Mouse (Mus musculus) erythroblast, embryonic 14.5 days (primary cell): ENCODE results near the gene Atox1. TPM values are rescaled to one million over a fixed set of nuclear protein-coding genes. Genes with fewer than 3 reads are reported as not detected.
A peak's percentile ranks its signal among the peaks of the same experiment; 100 is the strongest.

Experiments used
- H3K27me3 ChIP-seq: 2 replicates; pipeline ENCODE4 v1.6.1; 2012; ENCODE audit warnings: inconsistent platforms; ENCODE audit not compliant: control insufficient read depth
- H3K36me3 ChIP-seq: 2 replicates; pipeline ENCODE4 v1.6.1; 2012; ENCODE audit warnings: mild to moderate bottlenecking, inconsistent platforms; ENCODE audit not compliant: control insufficient read depth
- H3K4me1 ChIP-seq: 2 replicates; pipeline ENCODE4 v1.6.1; 2012; ENCODE audit warnings: inconsistent platforms; ENCODE audit not compliant: control insufficient read depth
- H3K4me3 ChIP-seq: replicated peaks from 2 replicates; pipeline ENCODE3; 2012; ENCODE audit warnings: moderate library complexity, mild to moderate bottlenecking, inconsistent platforms
- H3K9me3 ChIP-seq: 2 replicates; pipeline ENCODE4 v1.6.1; 2012; ENCODE audit warnings: low read length, inconsistent platforms, mixed read lengths; ENCODE audit not compliant: control insufficient read depth
- GATA1 ChIP-seq: IDR thresholded peaks from 2 replicates; pipeline ENCODE4 v1.6.1; 2012; ENCODE audit warnings: low read length, inconsistent platforms, mixed read lengths
- TAL1 ChIP-seq: IDR thresholded peaks from 3 replicates; pipeline ENCODE4 v1.6.1; 2012; ENCODE audit warnings: low read length, inconsistent platforms, mixed read lengths
- polyA plus RNA-seq: library from polyadenylated mRNA; stranded (reverse); fragments of >175 nt; gene quantifications from 2 replicates; pipeline ENCODE4 v1.2.3, GENCODE M21; 2012

The Atox1 gene
- polyA plus RNA-seq, 1 experiment: 3.6 TPM

DNA sequence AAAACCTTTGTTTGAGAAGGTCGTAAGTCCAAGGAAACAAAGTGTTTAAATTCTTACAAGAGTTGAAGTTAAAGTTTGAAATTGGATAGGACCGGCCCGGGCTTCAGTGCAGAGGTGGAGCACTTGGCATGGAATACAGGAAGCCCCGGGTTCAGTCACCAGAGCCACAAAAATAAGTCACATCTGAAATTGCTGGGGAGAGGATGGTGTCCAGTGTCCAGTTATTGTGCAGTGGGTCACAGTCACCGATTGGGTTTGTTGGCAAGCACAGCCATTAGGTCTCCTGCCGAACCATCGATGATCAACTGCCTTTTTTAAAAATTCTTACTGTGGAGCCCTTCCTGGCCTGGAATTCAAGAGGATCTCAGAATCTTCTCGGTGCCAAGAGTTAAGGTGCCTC lies 9.7 kb upstream of the Atox1 start:
- Histone ChIP-seq H3K4me3 (peak overlapping the region; percentile 68), H3K27me3 (no peaks in the 10 kb centered on the region), H3K36me3 (peaks cover 27% of the 10 kb centered on the region), H3K9me3 (no peaks in the 10 kb centered on the region), H3K4me1 (peaks cover 57% of the 10 kb centered on the region)
- TF ChIP-seq GATA1 (no peak), TAL1 (no peak)

DNA sequence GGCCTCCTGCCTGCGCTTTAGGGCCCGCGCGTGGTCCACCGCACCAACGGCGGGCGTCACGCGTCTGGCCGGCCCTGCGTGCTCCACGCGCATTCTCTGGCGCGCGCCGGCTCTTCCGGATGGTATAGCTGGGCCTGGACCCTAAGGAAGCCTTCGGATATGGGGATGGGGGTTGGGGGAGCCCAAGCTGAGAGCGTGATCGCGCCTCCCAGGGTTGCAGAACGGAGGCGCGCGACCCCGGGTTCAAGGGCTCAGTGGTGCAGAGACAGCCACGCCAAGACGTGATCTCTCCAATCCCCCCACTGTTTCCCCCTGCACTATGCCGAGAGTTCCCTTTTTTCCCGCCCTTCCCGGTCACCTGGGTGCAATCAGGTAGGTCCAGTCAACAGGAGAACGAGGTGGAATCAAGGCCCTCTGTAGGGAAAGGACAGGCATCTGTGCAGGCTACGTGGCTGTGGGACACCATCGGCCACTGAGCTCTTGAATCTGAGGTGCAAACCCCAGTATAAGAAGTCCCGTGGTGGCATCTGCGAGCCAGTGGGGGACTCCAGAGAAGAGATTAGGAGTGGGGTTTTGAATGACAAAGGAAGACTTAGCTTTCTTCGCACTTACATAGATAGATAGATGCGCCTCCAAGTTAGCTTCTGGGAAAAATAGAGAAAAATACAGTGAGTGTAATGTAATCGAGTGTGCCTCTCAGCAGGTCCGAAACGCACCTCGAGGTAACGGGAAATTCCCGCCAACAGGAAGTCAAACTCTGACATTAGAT lies 9.1 kb upstream of the Atox1 start:
- Histone ChIP-seq H3K36me3 (peaks cover 26% of the 10 kb centered on the region), H3K27me3 (no peaks in the 10 kb centered on the region), H3K4me1 (peaks cover 56% of the 10 kb centered on the region), H3K9me3 (no peaks in the 10 kb centered on the region), H3K4me3 (peak overlapping the region; percentile 68)
- TF ChIP-seq GATA1 (no peak), TAL1 (no peak)

DNA sequence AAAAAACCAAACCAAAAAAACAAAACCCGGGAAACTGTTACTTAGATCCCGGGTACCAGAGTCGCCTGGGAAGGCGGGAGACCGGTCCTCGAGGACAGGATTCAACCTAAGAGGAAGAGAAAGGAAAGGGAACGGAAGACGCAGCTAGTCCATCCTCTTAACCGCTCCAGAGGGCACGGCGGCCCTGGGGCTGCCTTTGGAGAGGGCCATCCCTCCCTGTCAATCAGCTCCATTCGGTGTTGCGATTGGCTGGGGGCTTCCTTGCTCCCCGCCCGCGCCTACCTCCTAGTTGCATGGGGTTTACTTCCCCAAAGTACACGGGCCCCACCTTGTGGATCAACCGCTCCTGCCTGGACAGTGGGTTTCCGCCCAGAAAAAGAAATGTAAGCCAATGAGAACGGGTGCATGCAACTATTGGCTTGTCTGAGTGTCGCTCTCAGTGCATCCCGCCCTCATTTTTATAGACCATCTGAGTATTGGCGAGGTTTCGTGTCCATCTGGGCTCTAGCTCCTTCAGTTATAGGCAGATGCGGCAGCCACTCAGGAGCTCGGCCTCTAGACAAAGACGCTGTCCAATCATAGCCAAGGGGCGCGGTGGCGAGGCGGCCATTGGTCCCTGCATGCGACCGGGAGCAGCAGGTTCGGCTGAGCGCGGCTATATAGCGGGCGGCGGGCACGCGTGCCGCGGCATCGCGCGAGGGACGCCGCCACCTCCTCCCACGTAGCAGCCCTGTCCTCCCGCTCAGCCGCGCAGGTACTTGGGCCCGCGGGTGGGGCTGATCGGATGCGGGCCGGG lies 8.2 kb upstream of the Atox1 start, which contains the start of gene G3bp1:
TSS of gene G3bp1 (plus strand) at position 638 of the 796 bp plus-strand sequence.
- Histone ChIP-seq H3K4me3 (peak within 1 kb of the TSS; percentile 68), H3K27me3 (no peaks in the 10 kb centered on the region), H3K4me1 (peaks cover 52% of the 10 kb centered on the region), H3K9me3 (no peaks in the 10 kb centered on the region), H3K36me3 (peaks cover 19% of the 10 kb centered on the region)
- TF ChIP-seq TAL1: no peak
- no peak for TF ChIP-seq GATA1

DNA sequence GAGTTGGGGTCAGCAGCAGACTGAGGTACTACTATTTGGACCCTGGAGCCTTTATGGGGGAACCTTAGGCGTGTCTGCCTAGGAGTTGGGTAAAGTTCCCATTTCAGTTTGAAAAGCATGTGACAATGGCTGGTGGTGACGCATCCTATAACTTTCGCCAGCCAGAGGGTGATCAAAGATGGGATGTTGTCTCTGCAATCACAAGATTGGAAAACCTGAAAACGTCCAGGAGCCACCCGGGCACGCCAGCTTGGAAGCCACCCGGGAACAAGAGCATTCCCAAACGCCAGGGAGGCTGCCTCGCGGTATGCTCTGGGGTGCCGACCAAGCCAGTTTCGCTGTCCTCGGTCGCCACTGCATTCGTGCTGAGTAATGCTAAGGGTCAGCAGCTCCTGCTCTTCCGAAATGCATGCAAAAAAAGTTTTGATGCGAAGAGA lies 7.6 kb upstream of the Atox1 start:
- Histone ChIP-seq H3K9me3 (no peaks in the 10 kb centered on the region), H3K4me1 (peaks cover 47% of the 10 kb centered on the region), H3K36me3 (peaks cover 13% of the 10 kb centered on the region), H3K4me3 (peak overlapping the region; percentile 68), H3K27me3 (no peaks in the 10 kb centered on the region)
- TF ChIP-seq TAL1: no peak
- no peak for TF ChIP-seq GATA1

DNA sequence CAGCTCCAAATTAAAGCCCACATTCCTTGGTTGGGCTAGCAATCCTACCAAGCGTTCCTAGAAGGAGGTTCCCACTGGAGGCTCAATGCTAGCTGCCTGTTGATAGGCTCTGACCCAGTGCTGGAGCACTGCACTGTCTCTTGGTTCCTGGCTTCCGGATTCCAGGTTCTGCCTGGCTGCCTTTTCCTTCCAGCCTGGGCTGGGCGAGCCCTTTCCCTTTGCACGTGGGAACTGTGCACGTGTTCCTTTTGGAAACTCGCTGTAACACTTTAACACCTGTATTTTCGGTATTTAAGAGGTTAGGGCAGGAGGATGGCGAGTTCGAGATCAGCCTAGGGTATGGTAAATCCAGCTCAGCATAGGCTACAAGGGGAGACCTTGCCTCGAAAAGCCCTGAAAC lies 7.0 kb upstream of the Atox1 start:
- Histone ChIP-seq H3K36me3 (peaks cover 7% of the 10 kb centered on the region), H3K4me1 (peaks cover 42% of the 10 kb centered on the region), H3K9me3 (no peaks in the 10 kb centered on the region), H3K4me3 (peak overlapping the region; percentile 68), H3K27me3 (no peaks in the 10 kb centered on the region)
- TF ChIP-seq GATA1 (no peak), TAL1 (no peak)

DNA sequence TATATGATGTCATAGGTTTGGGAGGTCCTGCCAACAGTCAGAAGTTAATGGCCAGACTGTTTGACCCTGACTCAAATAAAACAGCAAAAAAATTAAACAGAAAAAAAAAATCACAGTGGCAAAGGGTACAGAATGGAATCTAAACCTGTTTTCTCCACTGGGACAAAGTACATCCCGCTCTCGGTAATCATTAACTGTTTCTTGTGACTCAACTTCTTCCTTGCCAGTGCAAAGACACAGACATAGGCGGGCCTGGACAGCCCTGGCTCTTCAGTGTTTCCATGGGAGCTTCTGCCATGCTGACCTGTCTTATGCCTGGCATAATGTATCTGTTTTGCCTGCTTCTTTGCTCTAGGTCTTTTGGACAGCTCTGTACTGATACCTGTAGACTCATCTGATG lies 4.1 kb upstream of the Atox1 start:
- no peaks in the 10 kb centered on the region for H3K27me3 ChIP-seq
- no peaks in the 10 kb centered on the region for H3K36me3 ChIP-seq
- peaks cover 41% of the 10 kb centered on the region for H3K4me1 ChIP-seq
- TF ChIP-seq TAL1 (no peak), GATA1 (no peak)
- H3K4me3 ChIP-seq: no peak overlapping the region
- no peaks in the 10 kb centered on the region for H3K9me3 ChIP-seq

DNA sequence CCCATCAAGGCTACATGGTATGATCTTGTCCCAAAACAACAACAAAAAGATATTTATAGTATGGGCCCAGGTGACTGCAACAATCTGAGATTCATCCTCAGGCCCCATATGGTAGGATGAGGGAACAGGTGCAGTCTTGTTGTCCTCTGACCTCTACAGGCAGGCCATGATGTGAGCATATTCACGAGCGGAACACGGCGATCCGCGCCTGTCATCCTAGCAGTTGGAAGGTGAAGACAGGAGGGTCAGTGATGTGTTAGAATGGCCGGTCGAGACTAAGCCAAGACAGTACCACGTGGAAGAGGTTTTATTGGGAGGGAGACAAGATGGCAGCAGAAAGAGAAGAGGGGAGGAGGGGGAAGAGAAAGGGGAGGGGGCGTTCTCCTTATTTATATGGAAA lies 3.7 kb upstream of the Atox1 start:
- H3K4me1 ChIP-seq: peaks cover 41% of the 10 kb centered on the region
- TF ChIP-seq TAL1 (no peak), GATA1 (no peak)
- H3K9me3 ChIP-seq: no peaks in the 10 kb centered on the region
- no peaks in the 10 kb centered on the region for H3K27me3 ChIP-seq
- H3K36me3 ChIP-seq: no peaks in the 10 kb centered on the region
- no peak overlapping the region for H3K4me3 ChIP-seq

DNA sequence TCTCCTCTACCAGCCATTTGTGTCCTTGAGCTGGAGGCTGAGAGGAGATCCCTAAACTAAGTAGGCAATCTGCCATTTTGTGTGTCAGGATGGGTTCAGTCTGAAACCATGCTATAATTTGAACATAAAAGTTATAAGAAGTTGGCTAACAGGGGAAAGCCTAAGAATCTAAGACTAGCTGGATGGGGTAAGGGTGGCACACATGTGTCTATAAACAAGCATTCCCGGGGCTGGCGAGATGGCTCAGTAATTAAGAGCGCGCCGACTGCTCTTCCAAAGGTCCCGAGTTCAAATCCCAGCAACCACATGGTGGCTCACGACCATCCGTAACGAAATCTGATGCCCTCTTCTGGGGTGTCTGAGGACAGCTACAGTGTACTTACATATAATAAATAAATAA lies 1.1 kb upstream of the Atox1 start:
- Histone ChIP-seq H3K9me3 (no peaks in the 10 kb centered on the region), H3K4me1 (peaks cover 37% of the 10 kb centered on the region), H3K27me3 (no peaks in the 10 kb centered on the region), H3K4me3 (no peak overlapping the region), H3K36me3 (peaks cover 5% of the 10 kb centered on the region)
- TF ChIP-seq TAL1: no peak

DNA sequence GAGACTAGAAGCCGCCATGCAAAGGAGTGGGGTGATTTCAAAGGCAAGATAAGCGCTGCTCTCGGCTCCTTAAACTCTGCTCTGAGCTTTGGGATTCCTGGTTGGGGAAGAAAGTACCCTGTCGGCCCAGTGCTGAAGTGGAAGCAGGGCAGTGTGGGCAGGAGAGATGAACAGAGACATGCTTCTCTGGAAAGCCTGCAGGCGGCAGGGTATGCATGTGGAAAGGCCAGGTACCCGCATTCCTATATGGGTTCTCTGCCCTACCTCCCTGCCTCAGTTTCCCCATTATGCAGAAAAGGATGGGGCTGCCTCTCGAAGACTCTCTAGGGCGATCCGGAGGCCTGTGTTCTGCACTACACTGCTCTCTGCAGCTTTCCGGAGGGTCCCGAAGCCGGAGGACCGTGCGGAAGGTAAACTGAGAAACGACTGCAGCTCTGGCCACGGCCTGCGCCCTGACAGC lies 450 bp downstream of the Atox1 start:
- H3K4me3 ChIP-seq: peak overlapping the region; percentile 77
- peaks cover 37% of the 10 kb centered on the region for H3K4me1 ChIP-seq
- TF ChIP-seq TAL1 (no peak), GATA1 (peak; percentile 43; the same call in 1 of the 2 replicates)
- no peaks in the 10 kb centered on the region for H3K9me3 ChIP-seq
- no peaks in the 10 kb centered on the region for H3K27me3 ChIP-seq
- peaks cover 5% of the 10 kb centered on the region for H3K36me3 ChIP-seq
